Mouse (Mus musculus) duodenum, adult 2 months (tissue): Measurements from ENCODE around the gene Gpcpd1. TPM values are rescaled to one million over a fixed set of nuclear protein-coding genes. Genes with fewer than 3 reads are reported as not detected.

Experiments
- polyA plus RNA-seq: library from polyadenylated mRNA; depleted of rRNA; stranded (reverse); fragments of >200 nt; gene quantifications from 2 replicates; pipeline ENCODE4 v1.2.3, GENCODE M21; 2012; ENCODE audit warnings: low replicate concordance; rRNA removed

Gene Gpcpd1
- 1.6 and 2.1 TPM in 2 replicates for polyA plus RNA-seq

DNA sequence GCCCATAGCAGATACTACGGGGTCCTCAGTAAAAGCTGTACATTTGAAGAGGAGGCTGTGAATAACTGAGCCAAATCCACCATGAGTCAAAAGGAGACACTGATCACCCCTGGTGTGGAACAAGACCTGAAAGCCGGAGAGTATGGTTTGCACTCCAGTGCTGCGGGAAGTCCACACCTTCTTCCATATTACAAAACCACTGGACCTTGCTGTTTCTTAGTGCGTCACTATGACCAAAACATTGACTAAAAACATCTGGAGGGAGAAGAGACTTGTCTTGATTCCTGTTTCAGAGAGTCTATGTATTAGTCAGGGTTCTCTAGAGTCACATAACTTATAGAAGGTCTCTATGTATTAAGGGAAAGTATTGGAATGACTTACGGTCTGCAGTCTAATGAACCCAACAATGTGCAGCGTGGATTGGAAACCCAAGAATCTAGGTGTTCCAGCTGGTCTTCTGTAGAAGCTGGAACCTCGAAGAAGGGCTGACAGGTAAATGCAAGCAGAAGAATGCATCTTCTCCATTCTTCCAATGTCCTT, at the start of gene Gpcpd1:
TSS of gene Gpcpd1 (minus strand) at position 490 of the 540 bp plus-strand sequence.

Other genes with a start within 250 kb of the Gpcpd1 start
- gene Prokr2, start 202.3 kb downstream of the Gpcpd1 start, polyA plus RNA-seq, result not detected in 2 replicates
- 6.2 and 13.3 TPM in 2 replicates for gene Shld1, start 99.2 kb upstream of the Gpcpd1 start, polyA plus RNA-seq
- 12.3 and 16.4 TPM in 2 replicates for gene Chgb, start 193.5 kb upstream of the Gpcpd1 start, polyA plus RNA-seq
- 0.28 and 0.55 TPM in 2 replicates for gene Trmt6, start 228.3 kb upstream of the Gpcpd1 start, polyA plus RNA-seq
- gene Mcm8, start 228.4 kb upstream of the Gpcpd1 start, polyA plus RNA-seq, result 0.25 and 0.86 TPM in 2 replicates